Comparison of ENCODE assay signal across 8 mouse cellular contexts in genomic region chr15:99344148-99344870, GRCm38 (mm10). TPM values are rescaled to one million over a fixed set of nuclear protein-coding genes. Genes with fewer than 3 reads are reported as not detected.
DNase-seq lines count a peak whose midpoint lies in the region; ATAC-seq lines count a peak whose summit lies in the region.

No protein-coding gene starts in this region.

- no peak for ATAC-seq in heart, embryonic 13.5 days (ENCODE audit: extremely low read depth, insufficient number of reproducible peaks, low FRiP score, low TSS enrichment)
- no peak for ATAC-seq in erythroblast, adult 5-6 weeks (replicated peaks; ENCODE audit: low FRiP score, poor library complexity, severe bottlenecking)

- peak overlapping the region; percentile 95 for H3K27ac ChIP-seq in heart, embryonic 13.5 days (replicated peaks)

- peak overlapping the region; percentile 58 for H3K4me2 ChIP-seq in heart, embryonic 13.5 days

- H3K36me3 ChIP-seq in heart, embryonic 13.5 days, result no peaks in the 10 kb centered on the region

- WGBS in heart, embryonic 13.5 days, result 46% methylated on average over 8 of the region's 8 CpGs

- H3K9ac ChIP-seq in heart, embryonic 13.5 days, result peak overlapping the region; percentile 75

- H3K27me3 ChIP-seq in heart, embryonic 13.5 days (replicated peaks), result no peaks in the 10 kb centered on the region

- H3K9me3 ChIP-seq in heart, embryonic 13.5 days, result no peaks in the 10 kb centered on the region

- H3K4me3 ChIP-seq in heart, embryonic 13.5 days, result peak overlapping the region; percentile 13; the same call in 1 of the 2 replicates

- peak; percentile 51 for DNase-seq in gastrocnemius, adult 18-20 months (ENCODE audit: low spot score)
- no peak for DNase-seq in gastrocnemius, postnatal 36 days
- DNase-seq in brain, adult 2 months (ENCODE audit: low read depth, low spot score), result peak; percentile 78
- DNase-seq in lung, postnatal 10 days, result peak; percentile 65
- DNase-seq in left cerebral cortex, postnatal 25 days (ENCODE audit: low spot score in 2 of 2), result no peak
- DNase-seq in cerebellum, adult 9-11 months, result no peak

- intact Hi-C loops in gastrocnemius, postnatal 36 days (cut with DNase I), result no loop called here
- intact Hi-C loops in left cerebral cortex, postnatal 25 days (cut with DNase I), result no loop called here

- peaks cover 89% of the 10 kb centered on the region for H3K4me1 ChIP-seq in heart, embryonic 13.5 days

RNA-seq across cellular contexts. Expression of gene Fmnl3, which starts 26.0 kb away (rescaled TPM):
- 1 to 10 TPM; 4.2 to 7.7 TPM for total RNA-seq in gastrocnemius, adult 18-20 months (2021)
- total RNA-seq in gastrocnemius, postnatal 36 days (2021), result 1 to 10 TPM; 6.6 to 7.0 TPM
- 12.9 and 13.0 TPM in 2 replicates for polyA plus RNA-seq in heart, embryonic 13.5 days (2015; fragmentation: Nextera tagmentation; extraction: Ambion mirVana)
- 10 to 100 TPM in 1 of 2 experiments, 1 to 10 TPM in 1; 9.5 to 10.7 TPM for total RNA-seq in left cerebral cortex, postnatal 25 days (2021)
- total RNA-seq in erythroblast, adult 5-6 weeks (2015; ENCODE audit: low replicate concordance), result 1.2 and 3.6 TPM in 2 replicates
- total RNA-seq in erythroblast, adult 5-6 weeks (2017; ENCODE audit: low replicate concordance), result 3.7 and 4.5 TPM in 2 replicates

RNA-seq across cellular contexts. Expression of gene Tmbim6, which starts 48.4 kb away (rescaled TPM):
- total RNA-seq in gastrocnemius, adult 18-20 months (2021), result 100 to 1,000 TPM; 197 to 208 TPM
- total RNA-seq in gastrocnemius, postnatal 36 days (2021), result 100 to 1,000 TPM; 165 to 172 TPM
- 248 and 251 TPM in 2 replicates for polyA plus RNA-seq in heart, embryonic 13.5 days (2015; fragmentation: Nextera tagmentation; extraction: Ambion mirVana)
- 100 to 1,000 TPM; 331 to 338 TPM for total RNA-seq in left cerebral cortex, postnatal 25 days (2021)
- 275 and 339 TPM in 2 replicates for total RNA-seq in erythroblast, adult 5-6 weeks (2015; ENCODE audit: low replicate concordance)
- 204 and 239 TPM in 2 replicates for total RNA-seq in erythroblast, adult 5-6 weeks (2017; ENCODE audit: low replicate concordance)

RNA-seq across cellular contexts. Expression of gene Fam186b, which starts 48.6 kb away (rescaled TPM):
- not detected for total RNA-seq in gastrocnemius, adult 18-20 months (2021)
- total RNA-seq in gastrocnemius, postnatal 36 days (2021), result not detected
- polyA plus RNA-seq in heart, embryonic 13.5 days (2015; fragmentation: Nextera tagmentation; extraction: Ambion mirVana), result 0.40 and 0.52 TPM in 2 replicates
- 1 to 10 TPM; 1.6 to 1.9 TPM for total RNA-seq in left cerebral cortex, postnatal 25 days (2021)
- 0.63 TPM in 1 of 2 replicates, not detected in the other for total RNA-seq in erythroblast, adult 5-6 weeks (2015; ENCODE audit: low replicate concordance)
- total RNA-seq in erythroblast, adult 5-6 weeks (2017; ENCODE audit: low replicate concordance), result not detected in 2 replicates

RNA-seq across cellular contexts. Expression of gene Prpf40b, which starts 49.4 kb away (rescaled TPM):
- total RNA-seq in gastrocnemius, adult 18-20 months (2021), result 10 to 100 TPM; 21.9 to 25.4 TPM
- total RNA-seq in gastrocnemius, postnatal 36 days (2021), result 10 to 100 TPM; 21.0 to 23.0 TPM
- 37.4 and 41.5 TPM in 2 replicates for polyA plus RNA-seq in heart, embryonic 13.5 days (2015; fragmentation: Nextera tagmentation; extraction: Ambion mirVana)
- total RNA-seq in left cerebral cortex, postnatal 25 days (2021), result 10 to 100 TPM; 87.0 to 95.3 TPM
- total RNA-seq in erythroblast, adult 5-6 weeks (2015; ENCODE audit: low replicate concordance), result 2.3 TPM in 1 of 2 replicates, not detected in the other
- 1.4 and 2.0 TPM in 2 replicates for total RNA-seq in erythroblast, adult 5-6 weeks (2017; ENCODE audit: low replicate concordance)

Comparison
In these comparisons a context has a peak if more than half of its experiments do, and no peak if none do; other contexts are left out.
1. DNase-seq: peak in gastrocnemius, adult 18-20 months (single experiment), brain, adult 2 months (single experiment) and lung, postnatal 10 days (single experiment); none in gastrocnemius, postnatal 36 days (0 of 2), left cerebral cortex, postnatal 25 days (0 of 2) and cerebellum, adult 9-11 months (single experiment).